Mouse (Mus musculus): ENCODE measurements around the gene Hck. TPM values are rescaled to one million over a fixed set of nuclear protein-coding genes. Genes with fewer than 3 reads are reported as not detected.
A peak's percentile ranks its signal among the peaks of the same experiment; 100 is the strongest.

Hck gene
- total and polyA plus RNA-seq, 2 experiments from 2014 or later = 1.7 to 6.4 TPM

DNA sequence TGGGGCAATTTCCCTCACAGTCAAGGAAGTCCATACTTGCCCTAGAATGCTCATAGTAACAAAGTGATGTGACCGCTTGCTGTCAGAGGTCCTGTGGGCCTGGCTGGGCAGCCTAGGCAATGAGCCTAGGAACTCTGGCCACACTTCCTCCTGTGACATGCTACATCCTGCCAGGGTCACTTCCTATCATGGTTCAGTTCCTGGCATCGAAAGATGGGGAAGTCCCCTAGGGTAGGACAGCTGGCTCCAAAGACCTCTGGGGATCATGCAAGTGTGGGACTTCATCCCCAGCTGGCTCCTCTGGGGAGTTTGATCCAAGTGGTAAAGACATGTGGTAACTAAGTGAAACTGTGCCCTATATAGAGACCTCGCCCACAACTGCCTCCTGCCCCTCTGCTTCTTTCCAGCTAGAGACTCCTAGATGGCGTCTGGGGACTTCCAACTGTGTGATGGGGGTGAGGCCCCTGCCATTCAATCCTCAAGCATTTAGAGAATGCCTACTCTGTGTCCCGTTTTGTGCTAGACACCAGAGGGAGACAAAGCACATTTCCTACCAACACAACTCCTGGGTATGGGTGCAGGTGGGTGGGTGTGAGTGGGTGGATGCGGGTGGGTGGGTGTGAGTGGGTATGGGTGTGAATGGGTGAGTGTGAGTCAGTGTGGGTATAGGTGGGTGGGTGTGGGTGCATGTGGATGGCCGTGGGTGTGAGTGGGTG is 23.8 kb upstream of the Hck start:
- Histone ChIP-seq H3K27me3 (ENCODE audit: control insufficient read depth, insufficient read depth, low read length) (no peaks in the 10 kb centered on the region), H3K9ac (replicated peaks; ENCODE audit: low read depth, low read length) (no peak overlapping the region), H3K4me3 (ENCODE audit: low read depth, low read length) (no peak overlapping the region), H3K27ac (ENCODE audit: low read depth) (peak overlapping the region; percentile 38; the same call in 1 of the 2 replicates), H3K4me1 (ENCODE audit: control insufficient read depth, insufficient read depth) (no peaks in the 10 kb centered on the region), H3K9me3 (replicated peaks; ENCODE audit: control insufficient read depth, low read length) (no peaks in the 10 kb centered on the region), H3K4me2 (ENCODE audit: low read depth, low read length) (no peak overlapping the region), H3K36me3 (replicated peaks; ENCODE audit: control insufficient read depth, insufficient read depth, low read length) (no peaks in the 10 kb centered on the region)
- TF ChIP-seq CTCF (IDR thresholded peaks at IDR 0.05; ENCODE audit: low read depth) = peak; percentile 29
- TF ChIP-seq EP300 (IDR thresholded peaks at IDR 0.05; ENCODE audit: low read depth) = no peak
- DNase-seq (ENCODE audit: low spot score) = no peak
- WGBS = 40% methylated on average over 7 of the region's 7 CpGs
- no peak for ATAC-seq (ENCODE audit: insufficient read depth, low read depth)

DNA sequence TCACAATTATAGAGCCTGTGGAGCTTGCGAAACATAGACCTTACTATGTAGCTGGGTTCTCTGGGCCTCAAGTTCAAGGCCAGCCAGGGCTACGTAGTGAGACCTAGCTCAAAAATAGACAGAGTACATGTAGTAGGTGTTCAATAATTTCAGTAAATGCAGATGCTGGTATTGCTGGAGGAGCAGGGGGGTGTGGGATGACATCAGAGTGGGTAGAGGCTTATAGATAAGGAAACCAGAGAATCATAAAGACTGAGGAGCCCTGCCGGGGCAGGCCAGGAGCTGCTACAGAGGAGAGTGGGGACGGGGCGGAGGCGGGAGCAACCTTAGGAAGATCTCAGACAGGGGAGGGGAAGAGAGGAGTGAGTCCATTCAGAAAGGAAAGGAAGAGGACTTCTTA is 22.7 kb upstream of the Hck start:
- Histone ChIP-seq H3K9ac (replicated peaks; ENCODE audit: low read depth, low read length) (no peak overlapping the region), H3K36me3 (replicated peaks; ENCODE audit: control insufficient read depth, insufficient read depth, low read length) (no peaks in the 10 kb centered on the region), H3K27ac (ENCODE audit: low read depth) (no peak overlapping the region), H3K4me2 (ENCODE audit: low read depth, low read length) (no peak overlapping the region), H3K27me3 (ENCODE audit: control insufficient read depth, insufficient read depth, low read length) (no peaks in the 10 kb centered on the region), H3K9me3 (replicated peaks; ENCODE audit: control insufficient read depth, low read length) (no peaks in the 10 kb centered on the region), H3K4me3 (ENCODE audit: low read depth, low read length) (no peak overlapping the region), H3K4me1 (ENCODE audit: control insufficient read depth, insufficient read depth) (no peaks in the 10 kb centered on the region)
- DNase-seq (ENCODE audit: low spot score) (no peak), ATAC-seq (ENCODE audit: insufficient read depth, low read depth) (no peak)
- TF ChIP-seq CTCF (IDR thresholded peaks at IDR 0.05; ENCODE audit: low read depth) (no peak), EP300 (IDR thresholded peaks at IDR 0.05; ENCODE audit: low read depth) (no peak)
- WGBS = 79% methylated on average over 6 of the region's 6 CpGs

DNA sequence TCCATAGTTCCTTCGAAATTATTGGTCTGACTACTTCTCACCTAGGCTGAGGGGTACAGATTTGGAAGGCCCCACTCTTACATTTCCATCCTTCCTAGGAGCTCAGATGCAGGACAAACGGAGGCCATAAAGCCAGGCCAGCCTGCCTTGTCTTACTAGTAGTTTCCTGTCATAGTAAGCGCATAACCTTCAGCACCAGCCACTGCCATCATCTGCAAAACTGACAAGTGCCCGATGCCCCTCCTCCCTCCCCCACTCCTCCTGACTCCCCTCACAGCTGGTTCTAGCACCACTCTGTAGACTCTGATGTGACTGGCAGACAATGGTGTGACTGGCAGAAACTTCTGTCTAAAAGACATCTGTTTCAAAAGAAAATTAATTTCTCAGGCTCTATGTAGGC is 22.1 kb upstream of the Hck start:
- Histone ChIP-seq H3K27me3 (ENCODE audit: control insufficient read depth, insufficient read depth, low read length) (no peaks in the 10 kb centered on the region), H3K27ac (ENCODE audit: low read depth) (no peak overlapping the region), H3K4me2 (ENCODE audit: low read depth, low read length) (no peak overlapping the region), H3K4me1 (ENCODE audit: control insufficient read depth, insufficient read depth) (no peaks in the 10 kb centered on the region), H3K4me3 (ENCODE audit: low read depth, low read length) (no peak overlapping the region), H3K36me3 (replicated peaks; ENCODE audit: control insufficient read depth, insufficient read depth, low read length) (no peaks in the 10 kb centered on the region), H3K9me3 (replicated peaks; ENCODE audit: control insufficient read depth, low read length) (no peaks in the 10 kb centered on the region), H3K9ac (replicated peaks; ENCODE audit: low read depth, low read length) (no peak overlapping the region)
- ATAC-seq (ENCODE audit: insufficient read depth, low read depth) (no peak), DNase-seq (ENCODE audit: low spot score) (no peak)
- 78% methylated on average over 4 of the region's 4 CpGs for WGBS
- TF ChIP-seq CTCF (IDR thresholded peaks at IDR 0.05; ENCODE audit: low read depth) (no peak), EP300 (IDR thresholded peaks at IDR 0.05; ENCODE audit: low read depth) (no peak)

DNA sequence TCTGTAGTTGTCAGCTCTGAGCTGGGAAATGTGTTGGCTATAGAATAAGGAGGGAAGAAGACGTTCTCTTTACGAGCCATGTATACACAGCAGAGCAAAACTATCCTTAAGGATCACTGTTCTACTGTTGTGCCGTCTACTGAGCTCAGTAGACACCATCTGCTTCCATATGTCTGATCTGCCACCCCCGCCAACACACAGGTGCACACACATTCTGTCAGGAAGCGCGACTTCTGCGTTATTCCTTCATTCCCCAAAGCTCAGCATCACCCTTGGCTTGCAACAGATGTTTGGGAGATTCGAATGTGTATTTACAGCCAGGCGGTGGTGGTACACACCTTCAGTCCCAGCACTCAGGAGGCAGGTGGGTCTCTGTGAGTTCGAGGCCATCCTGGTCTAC is 21.2 kb upstream of the Hck start:
- ATAC-seq (ENCODE audit: insufficient read depth, low read depth) (no peak), DNase-seq (ENCODE audit: low spot score) (no peak)
- Histone ChIP-seq H3K4me2 (ENCODE audit: low read depth, low read length) (no peak overlapping the region), H3K27me3 (ENCODE audit: control insufficient read depth, insufficient read depth, low read length) (no peaks in the 10 kb centered on the region), H3K9me3 (replicated peaks; ENCODE audit: control insufficient read depth, low read length) (no peaks in the 10 kb centered on the region), H3K36me3 (replicated peaks; ENCODE audit: control insufficient read depth, insufficient read depth, low read length) (no peaks in the 10 kb centered on the region), H3K4me3 (ENCODE audit: low read depth, low read length) (no peak overlapping the region), H3K9ac (replicated peaks; ENCODE audit: low read depth, low read length) (no peak overlapping the region), H3K4me1 (ENCODE audit: control insufficient read depth, insufficient read depth) (no peaks in the 10 kb centered on the region), H3K27ac (ENCODE audit: low read depth) (no peak overlapping the region)
- 82% methylated on average over 10 of the region's 10 CpGs for WGBS
- no peak for TF ChIP-seq CTCF (IDR thresholded peaks at IDR 0.05; ENCODE audit: low read depth)

DNA sequence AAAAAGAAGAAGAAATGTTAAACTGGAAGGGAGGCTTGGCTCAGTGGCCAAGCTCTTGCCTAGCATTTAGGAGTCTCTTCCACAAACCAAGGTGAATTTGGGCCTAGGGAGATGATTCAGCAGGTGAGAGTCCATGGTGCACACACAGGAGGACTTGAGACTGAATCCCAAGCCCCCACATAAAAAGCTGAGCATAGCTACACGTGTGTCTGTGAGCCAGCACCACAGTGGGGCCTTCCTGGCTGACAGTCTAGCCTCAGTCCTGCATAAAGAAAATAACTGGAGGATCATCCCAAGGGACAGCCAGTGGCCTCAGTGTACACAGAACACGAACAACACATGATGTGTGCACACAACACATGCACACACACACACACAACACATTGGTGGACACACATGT is 19.0 kb upstream of the Hck start:
- H3K27ac ChIP-seq (ENCODE audit: low read depth) = no peak overlapping the region
- H3K36me3 ChIP-seq (replicated peaks; ENCODE audit: control insufficient read depth, insufficient read depth, low read length) = no peaks in the 10 kb centered on the region
- H3K4me3 ChIP-seq (ENCODE audit: low read depth, low read length) = no peak overlapping the region
- no peaks in the 10 kb centered on the region for H3K9me3 ChIP-seq (replicated peaks; ENCODE audit: control insufficient read depth, low read length)
- H3K4me2 ChIP-seq (ENCODE audit: low read depth, low read length) = no peak overlapping the region
- no peak for TF ChIP-seq EP300 (IDR thresholded peaks at IDR 0.05; ENCODE audit: low read depth)
- no peak for TF ChIP-seq CTCF (IDR thresholded peaks at IDR 0.05; ENCODE audit: low read depth)
- no peaks in the 10 kb centered on the region for H3K27me3 ChIP-seq (ENCODE audit: control insufficient read depth, insufficient read depth, low read length)
- H3K9ac ChIP-seq (replicated peaks; ENCODE audit: low read depth, low read length) = no peak overlapping the region
- 36% methylated on average over 2 of the region's 2 CpGs for WGBS
- DNase-seq (ENCODE audit: low spot score) (no peak), ATAC-seq (ENCODE audit: insufficient read depth, low read depth) (no peak)
- H3K4me1 ChIP-seq (ENCODE audit: control insufficient read depth, insufficient read depth) = no peaks in the 10 kb centered on the region

DNA sequence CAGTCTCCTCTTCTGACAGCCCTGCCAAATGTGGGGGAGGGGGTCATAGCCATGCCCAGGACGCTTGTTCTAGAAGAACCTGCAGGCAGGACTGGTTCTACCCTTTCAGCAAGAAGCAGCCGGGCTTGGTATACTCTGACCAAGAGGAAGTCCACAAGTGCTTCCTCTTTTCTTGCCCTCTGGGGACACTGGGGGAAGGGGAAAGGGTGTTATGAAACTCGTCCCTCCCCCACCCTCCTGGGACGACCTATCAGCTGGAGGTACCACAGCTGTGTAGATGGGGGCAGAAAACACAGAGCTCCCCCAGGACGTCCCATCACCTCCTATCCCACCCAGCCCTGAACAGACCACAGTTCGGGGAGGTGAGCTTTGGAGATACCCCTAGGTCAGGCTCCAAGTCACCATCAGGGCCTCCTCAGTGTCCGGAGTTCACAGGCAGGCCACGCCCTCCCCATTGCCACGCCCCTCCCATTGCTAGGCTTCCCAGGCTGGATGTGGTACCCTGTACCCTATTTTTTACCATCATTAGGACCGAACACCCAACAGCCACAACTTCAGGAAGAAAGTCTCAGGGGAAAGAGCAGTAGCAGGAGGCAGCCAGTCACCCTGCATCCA is 17.6 kb upstream of the Hck start:
- DNase-seq (ENCODE audit: low spot score) = no peak
- no peak for ATAC-seq (ENCODE audit: insufficient read depth, low read depth)
- 32% methylated on average over 10 of the region's 10 CpGs for WGBS

More for the DNA sequence above, 17.6 kb upstream of the Hck start:
- H3K4me1 ChIP-seq (ENCODE audit: control insufficient read depth, insufficient read depth) = no peaks in the 10 kb centered on the region
- H3K9me3 ChIP-seq (replicated peaks; ENCODE audit: control insufficient read depth, low read length) = no peaks in the 10 kb centered on the region
- no peaks in the 10 kb centered on the region for H3K27me3 ChIP-seq (ENCODE audit: control insufficient read depth, insufficient read depth, low read length)
- no peak overlapping the region for H3K4me3 ChIP-seq (ENCODE audit: low read depth, low read length)
- TF ChIP-seq CTCF (IDR thresholded peaks at IDR 0.05; ENCODE audit: low read depth) (no peak), EP300 (IDR thresholded peaks at IDR 0.05; ENCODE audit: low read depth) (no peak)
- H3K27ac ChIP-seq (ENCODE audit: low read depth) = no peak overlapping the region
- H3K9ac ChIP-seq (replicated peaks; ENCODE audit: low read depth, low read length) = no peak overlapping the region
- H3K36me3 ChIP-seq (replicated peaks; ENCODE audit: control insufficient read depth, insufficient read depth, low read length) = no peaks in the 10 kb centered on the region
- no peak overlapping the region for H3K4me2 ChIP-seq (ENCODE audit: low read depth, low read length)
